Mouse (Mus musculus) WW6 (cell line): Measurements from ENCODE around the gene Mrps36.
"Not testable (repeated sequence)": the region's sequence is repeated elsewhere in the genome, so short reads cannot be mapped to it uniquely, and the experiment has no call there.

Source experiments
- DNase-seq: peaks from one replicate; pipeline ENCODE4 v3.0.0-alpha.2; 2013; ENCODE audit warnings: low read depth, low spot score

The Mrps36 gene

GRCm38 (mm10) chr13:100744036-100744744, at the start of gene Mrps36:
Gene Mrps36, minus strand, starts transcription at chr13:100744659.
- peak; percentile 73 for DNase-seq

GRCm38 (mm10) chr13:100789083-100789482, 44.6 kb upstream of the Mrps36 start:
- DNase-seq = no peak

DNA sequence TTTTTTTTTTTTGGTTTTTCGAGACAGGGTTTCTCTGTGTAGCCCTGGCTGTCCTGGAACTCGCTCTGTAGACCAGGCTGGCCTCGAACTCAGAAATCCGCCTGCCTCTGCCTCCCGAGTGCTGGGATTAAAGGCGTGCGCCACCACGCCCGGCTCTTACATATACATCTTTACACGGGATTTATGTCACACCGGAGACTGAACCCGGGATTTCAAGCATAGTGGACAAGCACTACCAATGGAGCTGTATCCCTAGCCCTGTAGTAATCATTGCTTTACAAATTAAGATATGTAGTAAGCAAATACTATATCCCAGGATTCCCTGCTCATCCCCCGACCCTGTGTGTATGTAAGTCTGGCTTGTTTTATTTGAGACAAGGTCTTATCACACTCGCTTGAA, 43.6 kb upstream of the Mrps36 start:
- DNase-seq = not testable (repeated sequence)

DNA sequence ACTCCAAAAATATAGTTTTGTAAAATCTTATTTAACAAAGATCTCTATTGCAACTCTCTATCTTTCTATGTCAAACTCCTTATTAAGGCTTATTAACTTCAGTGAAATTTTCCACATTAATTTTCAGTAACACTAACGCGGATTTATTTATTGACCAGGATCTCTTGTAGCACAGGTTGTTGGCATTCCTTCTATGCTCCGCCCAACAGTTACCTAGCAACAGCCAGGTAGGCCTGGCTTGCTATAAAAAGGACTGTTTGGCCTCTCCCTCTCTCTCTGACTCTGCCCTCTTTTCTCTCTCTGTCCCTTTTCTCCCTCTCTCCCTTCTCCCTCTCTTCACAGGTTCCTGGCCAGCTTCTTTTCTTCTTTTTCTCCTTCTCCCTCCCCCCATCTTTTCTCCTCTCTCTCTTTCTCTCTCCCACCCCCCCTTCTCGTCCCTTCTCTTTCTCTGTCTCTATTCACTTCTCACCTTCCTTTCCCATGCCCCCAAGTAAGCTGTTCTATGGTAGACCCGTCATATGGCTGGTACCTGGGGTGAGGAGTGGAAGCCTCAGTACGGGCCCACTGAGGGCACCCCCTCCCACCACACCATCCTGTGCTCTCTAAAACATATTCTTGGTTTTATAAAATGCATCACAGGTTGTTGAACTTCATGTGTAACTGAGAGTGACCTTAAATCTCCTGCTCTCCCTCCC, 43.0 kb upstream of the Mrps36 start:
- no peak for DNase-seq

GRCm38 (mm10) chr13:100786414-100786867, 42.0 kb upstream of the Mrps36 start, which contains the start of gene Ccnb1:
Gene Ccnb1, minus strand, starts transcription at chr13:100786570.
- DNase-seq = peak; percentile 84

DNA sequence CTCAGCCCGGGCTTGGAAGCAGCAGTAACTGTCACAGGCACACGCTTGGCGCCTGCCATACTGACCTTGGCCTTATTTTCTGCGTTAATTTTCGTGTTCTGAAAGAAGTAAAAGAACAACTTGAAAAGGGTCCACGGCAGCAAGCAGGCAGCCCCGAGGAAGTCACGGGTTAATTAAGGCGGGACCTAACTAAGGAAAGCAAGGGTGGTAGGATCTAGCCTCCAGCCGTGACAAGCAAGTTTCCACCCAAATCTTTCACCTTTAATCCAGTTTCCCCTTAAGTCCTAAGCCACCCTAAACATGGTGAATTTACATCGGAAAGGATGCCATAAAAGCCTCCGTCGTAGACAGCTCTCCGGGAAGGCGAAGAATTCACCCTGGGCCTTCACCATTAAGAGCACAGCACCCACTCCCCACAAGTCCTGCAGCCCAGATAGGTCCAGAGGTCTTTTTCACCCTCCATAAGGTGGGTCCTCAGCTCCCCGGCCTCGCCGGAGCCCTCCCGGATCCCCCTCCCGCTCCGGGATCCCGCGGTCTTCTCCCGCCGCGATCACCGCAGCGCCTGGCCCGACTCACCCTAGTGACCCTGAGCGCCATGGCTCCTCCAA, 41.5 kb upstream of the Mrps36 start:
- DNase-seq = no peak

DNA sequence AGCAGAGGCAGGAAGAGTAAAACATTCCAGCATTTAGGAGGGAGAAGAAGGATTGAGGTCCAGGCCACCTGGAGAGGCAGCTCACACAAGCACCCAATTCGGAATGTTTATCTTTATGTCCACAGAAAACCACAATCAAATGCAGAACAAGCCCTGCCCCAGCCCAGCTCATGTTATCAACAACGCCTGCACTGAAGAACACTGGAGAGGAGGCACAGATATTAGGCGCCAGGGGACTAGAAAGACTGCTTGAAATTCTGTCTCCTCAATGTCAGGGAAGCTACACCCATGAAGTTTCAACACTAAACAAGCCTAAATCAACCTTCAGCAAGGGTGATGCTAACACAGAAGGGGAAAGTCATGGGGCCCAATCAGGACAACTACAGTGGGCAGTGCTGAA, 33.0 kb upstream of the Mrps36 start:
- DNase-seq = no peak

- DNase-seq = no peak
These were observed 32.3 kb upstream of the Mrps36 start for GRCm38 (mm10) chr13:100776710-100777109.

DNA sequence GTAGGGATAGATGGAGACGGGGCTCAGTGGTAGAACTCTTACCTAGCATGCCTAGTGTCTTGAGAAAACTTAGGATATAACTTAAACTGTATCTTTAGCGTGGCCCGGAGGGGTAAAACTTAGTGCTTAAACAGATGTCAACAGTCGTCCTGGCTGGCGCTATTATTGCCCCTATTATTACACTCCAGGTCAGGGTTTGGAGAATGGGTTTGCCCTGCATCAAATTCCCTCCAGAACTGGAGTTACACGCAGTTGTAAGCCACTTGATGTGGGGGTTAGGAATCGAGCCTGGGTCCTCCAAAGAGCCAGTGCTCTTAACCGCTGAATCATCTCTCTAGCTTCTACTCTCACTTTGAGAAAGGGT, 31.6 kb upstream of the Mrps36 start:
- DNase-seq = no peak

DNA sequence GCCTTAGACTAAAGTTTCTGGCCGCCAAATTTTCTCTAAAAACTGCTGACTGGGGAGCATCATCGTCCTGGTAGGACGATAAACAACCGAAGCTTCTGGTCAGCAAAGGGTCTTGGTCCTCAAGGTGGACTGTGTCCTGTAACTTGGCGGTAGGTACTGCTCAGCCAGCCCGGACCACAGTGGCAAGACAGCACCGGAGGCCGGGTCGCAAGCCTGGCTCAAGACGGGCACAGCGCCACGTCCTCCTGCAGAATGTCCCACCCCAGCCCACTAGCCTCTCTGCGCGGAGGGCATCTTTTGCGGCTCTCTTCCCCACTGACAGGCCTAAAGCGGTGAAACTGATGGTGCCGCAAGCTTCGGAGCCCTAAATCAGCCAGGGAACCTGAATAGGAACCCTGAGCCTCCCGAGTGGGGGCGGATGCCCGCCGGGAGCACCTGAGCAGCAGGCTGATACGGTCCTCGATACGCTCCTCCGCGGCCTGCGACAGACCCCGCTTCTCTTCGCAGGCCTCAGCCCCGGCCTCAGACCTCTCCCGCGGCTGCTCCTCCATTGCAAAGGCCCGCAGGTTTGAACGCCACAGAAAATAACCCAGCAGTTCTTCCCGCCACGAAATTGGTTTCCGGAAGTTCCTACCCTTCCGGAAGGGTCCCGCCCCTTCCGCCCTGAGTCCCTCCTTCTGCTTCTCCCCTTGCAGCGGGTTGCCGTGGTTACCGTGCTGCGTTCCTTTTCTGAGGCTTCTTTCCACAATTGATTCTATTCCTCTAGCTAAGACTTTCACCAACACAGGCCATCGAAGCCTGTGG, 31.0 kb upstream of the Mrps36 start, which contains the start of gene Cenph:
Gene Cenph (minus strand): TSS at position 648 of the 804 bp plus-strand sequence.
- DNase-seq = peak; percentile 80

- no peak for DNase-seq
These were observed 30.2 kb upstream of the Mrps36 start for GRCm38 (mm10) chr13:100774704-100775103.

- DNase-seq = no peak
These were observed 10.9 kb upstream of the Mrps36 start for GRCm38 (mm10) chr13:100755329-100755728.

GRCm38 (mm10) chr13:100754186-100754585, 9.7 kb upstream of the Mrps36 start:
- DNase-seq = no peak

DNA sequence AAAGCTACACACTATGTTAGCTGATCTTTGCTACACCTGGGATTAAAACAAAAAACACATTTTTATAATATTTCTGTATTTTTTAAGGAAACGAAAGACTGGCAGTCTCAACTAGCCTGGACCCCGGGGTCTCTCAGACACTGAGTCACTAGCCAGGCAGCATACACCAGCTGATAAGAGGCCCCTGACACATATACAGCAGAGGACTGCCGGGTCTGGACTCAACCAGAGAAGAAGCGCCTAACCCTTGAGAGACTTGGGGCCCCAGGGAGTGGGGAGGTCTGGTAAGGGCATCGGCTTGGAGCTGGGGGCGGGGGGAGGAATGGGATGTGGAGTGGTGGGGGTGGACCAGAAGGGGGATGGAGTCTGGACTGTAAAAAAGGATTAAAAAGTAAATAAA, 8.6 kb upstream of the Mrps36 start:
- DNase-seq = no peak

DNA sequence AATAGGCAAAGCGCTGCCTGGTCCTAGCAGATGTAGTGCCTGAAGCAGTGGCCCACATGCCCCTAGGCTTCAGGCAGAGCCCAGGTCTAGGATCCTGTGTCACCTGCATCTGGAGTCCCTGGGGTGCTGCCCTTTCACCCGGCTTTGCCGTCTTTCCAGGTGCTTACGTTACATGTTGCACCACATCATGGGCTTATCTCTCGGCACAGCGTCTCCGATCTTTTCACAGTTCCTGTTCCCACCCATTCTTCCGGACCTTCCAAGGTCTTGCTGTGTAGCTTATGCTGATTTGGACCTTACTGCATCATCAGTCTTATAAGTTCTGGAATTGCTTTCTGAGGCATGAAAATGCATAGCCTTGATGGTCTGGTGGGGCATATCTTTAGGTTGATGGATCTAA, 8.1 kb upstream of the Mrps36 start:
- DNase-seq = no peak

- no peak for DNase-seq
These were observed 6.9 kb upstream of the Mrps36 start for GRCm38 (mm10) chr13:100751402-100751801.

DNA sequence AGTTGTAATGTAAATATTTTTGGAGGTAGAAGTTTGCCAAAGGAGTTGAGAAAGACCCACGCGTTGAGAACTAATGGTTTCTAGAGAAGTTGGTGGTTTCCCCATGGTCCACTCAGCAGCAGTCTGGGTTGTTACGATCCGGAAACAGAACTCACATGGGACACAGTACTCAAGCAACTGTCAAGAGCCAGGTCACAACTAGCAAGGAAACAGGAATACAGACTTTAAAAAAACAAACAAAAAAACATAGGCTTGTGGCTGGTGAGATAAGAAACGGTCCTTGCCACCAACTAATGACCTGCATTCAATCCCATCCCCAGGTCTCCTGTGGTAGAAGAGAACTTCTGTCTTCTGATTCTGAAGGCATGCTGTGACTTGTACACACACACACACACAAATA, 6.3 kb upstream of the Mrps36 start:
- DNase-seq = no peak

GRCm38 (mm10) chr13:100748638-100749037, 4.2 kb upstream of the Mrps36 start:
- peak; percentile 53 for DNase-seq

- no peak for DNase-seq
These were observed 1.6 kb upstream of the Mrps36 start for GRCm38 (mm10) chr13:100746090-100746489.

GRCm38 (mm10) chr13:100743346-100744035, 968 bp downstream of the Mrps36 start:
- DNase-seq = no peak

DNA sequence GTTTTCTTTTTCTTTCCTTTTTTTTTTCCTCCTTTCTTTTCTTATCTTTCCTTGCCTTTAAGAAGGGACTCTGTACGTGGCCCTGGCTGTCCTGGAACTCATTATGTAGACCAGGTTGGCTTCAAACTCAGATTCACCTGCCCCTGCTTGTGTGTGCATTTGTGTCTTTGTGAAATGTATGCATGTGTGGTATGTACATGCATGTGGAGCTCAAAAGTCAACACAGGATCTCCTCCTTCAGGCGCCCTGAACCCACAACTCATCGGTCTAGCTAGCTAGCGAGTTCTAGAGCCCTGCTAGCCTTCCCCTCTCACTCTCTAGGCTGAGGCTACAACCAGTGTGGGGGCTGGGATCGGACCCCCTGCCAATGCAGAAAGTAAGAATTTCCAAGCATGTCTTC, 1.6 kb downstream of the Mrps36 start:
- no peak for DNase-seq
